Mouse (Mus musculus): Measurements from ENCODE around the gene Fnip2. TPM values are rescaled to one million over a fixed set of nuclear protein-coding genes. Genes with fewer than 3 reads are reported as not detected.

Fnip2 gene
- total RNA-seq, 2 experiments from 2014 or later = 3.9 to 4.4 TPM

GRCm38 (mm10) chr3:79528451-79528850 is 39.1 kb downstream of the Fnip2 start:
- no peak for DNase-seq

- no peak for DNase-seq
Observed at GRCm38 (mm10) chr3:79527921-79528320, 39.7 kb downstream of the Fnip2 start.

DNA sequence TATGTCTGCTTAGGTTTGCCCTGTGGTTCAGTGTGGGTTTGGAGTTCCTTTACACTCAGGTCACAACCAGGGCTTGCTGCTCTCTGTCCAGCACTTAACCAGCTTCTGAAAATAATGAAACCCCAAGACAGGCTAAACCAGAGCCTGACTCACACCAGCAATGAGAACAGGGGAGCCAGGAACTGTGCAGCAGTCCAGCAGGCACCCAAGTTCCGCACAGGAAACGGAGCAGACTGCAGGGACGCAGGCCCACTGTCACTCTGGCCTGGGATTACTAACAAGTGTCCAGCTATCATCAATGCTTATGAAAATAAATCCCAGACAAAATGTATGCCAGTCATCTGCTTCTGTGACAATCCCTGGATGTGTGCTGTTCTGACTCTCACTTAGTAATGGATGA is 40.1 kb downstream of the Fnip2 start:
- DNase-seq = no peak

DNA sequence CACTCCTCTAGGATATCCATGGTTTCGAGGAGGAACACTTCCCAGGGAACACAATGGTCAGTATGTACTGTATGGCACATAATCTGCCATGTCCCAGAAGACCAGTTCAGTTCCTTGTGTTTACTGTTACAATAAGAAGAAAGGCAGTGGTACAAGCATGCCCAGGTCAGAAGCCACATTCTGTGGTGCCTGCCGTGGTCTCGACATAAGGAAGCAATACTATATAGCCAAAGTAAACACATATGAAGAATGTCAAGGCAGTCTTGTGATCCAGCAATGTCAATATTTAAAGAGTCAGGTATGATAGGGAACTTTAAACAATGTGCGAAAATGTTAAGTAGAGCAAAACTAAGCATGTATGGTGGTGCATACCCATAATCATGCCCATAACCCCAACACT is 44.2 kb downstream of the Fnip2 start:
- no peak for DNase-seq

GRCm38 (mm10) chr3:79519862-79520261 is 47.7 kb downstream of the Fnip2 start:
- no peak for DNase-seq

- DNase-seq = peak; percentile 64
Observed at GRCm38 (mm10) chr3:79518761-79519527, 48.7 kb downstream of the Fnip2 start.

- no peak for DNase-seq
Observed at GRCm38 (mm10) chr3:79517884-79518591, 49.6 kb downstream of the Fnip2 start.

GRCm38 (mm10) chr3:79516958-79517357 is 50.6 kb downstream of the Fnip2 start:
- DNase-seq = no peak

DNA sequence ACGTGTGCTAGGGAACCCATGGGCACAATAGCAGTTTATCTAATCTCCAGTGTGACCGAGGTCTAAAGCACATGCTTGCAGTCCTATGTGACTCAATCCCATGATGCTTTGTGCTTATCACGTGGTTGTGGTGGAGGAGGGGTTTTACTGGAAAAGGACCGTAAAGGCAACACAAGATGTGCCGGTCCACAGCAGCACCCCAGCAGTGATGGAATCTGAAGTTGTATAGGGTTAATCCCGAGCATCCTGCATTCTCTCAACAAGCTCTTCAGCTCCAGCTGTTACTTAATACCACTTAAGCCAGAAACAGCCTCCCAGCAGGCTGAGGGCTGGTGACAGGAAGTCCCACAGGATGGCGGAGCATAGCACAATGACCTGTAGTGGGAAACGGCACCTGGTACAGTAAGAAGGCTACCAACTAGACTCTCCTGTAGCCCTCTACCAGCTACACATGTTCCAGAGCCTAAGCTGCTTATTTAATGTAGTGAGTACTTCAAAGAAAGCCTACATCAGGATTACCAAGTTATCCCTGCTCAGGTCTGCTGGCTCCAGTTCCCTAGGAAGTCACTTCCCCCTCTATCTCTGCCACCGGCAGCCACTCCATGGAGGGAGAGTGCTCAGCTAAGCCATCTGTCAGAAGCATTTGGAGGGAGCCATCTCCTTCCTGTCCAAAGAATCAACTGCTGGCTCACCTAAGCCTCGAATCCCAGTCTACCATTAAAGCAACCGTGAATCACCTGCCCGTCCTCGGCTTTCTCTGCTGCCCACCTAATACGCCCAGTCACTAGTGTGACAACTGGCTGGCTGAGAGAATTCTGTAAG is 51.3 kb downstream of the Fnip2 start:
- no peak for DNase-seq

DNA sequence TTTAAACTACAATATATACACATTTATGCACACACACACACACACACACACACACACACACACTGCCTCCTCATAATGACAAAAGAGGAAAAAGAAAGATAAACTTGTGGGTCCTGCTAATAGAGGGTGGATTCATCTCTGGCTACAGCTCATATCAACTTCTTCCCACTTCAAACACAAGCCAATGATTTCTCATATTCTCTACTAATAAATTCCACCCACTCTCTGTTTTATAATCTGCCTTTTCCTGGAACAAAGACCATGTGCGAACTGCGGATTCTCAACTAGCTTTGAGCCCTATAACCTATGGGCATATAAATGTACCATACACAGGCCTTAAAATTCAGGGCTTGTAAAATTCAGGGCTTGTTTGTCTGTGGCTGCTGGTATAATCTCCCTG is 53.3 kb downstream of the Fnip2 start:
- DNase-seq = no peak

GRCm38 (mm10) chr3:79501166-79501728 is 66.3 kb downstream of the Fnip2 start:
- DNase-seq = no peak

GRCm38 (mm10) chr3:79500279-79500678 is 67.3 kb downstream of the Fnip2 start:
- DNase-seq = no peak

DNA sequence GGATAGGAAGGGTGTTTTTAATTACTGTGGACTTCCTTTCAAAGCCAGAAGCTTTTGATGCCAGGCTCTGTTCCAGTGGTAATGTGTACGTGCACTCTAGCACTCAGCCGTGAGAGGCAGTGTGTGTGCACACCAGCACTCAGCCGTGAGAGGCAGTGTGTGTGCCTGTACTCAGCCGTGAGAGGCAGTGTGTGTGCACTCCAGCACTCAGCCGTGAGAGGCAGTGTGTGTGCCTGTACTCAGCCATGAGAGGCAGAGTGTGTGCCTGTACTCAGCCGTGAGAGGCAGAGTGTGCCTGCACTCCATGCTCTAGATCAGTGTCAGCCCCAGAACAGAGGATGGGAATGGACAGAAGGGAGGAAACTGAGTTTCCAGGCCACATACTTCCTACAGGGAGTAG is 70.9 kb downstream of the Fnip2 start:
- no peak for DNase-seq

GRCm38 (mm10) chr3:79495151-79495550 is 72.4 kb downstream of the Fnip2 start:
- no peak for DNase-seq

DNA sequence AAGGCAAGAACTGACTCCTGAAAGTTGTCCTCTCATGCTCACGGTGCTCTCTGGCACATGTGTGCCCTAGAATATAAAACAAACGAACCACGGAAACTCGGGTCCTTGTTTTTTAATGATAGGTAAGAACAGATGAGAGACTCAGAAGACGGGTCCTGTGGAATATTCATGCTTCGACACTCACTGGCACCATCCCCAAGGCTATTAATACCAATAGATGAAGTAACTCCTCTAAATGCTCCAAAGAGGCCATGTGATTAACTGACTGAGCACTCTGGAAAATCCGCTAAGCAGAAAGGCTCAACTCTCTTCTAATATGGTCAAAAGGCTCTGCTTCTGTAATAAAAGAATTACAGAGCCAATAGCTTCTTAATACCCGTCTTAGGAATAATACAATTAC is 73.6 kb downstream of the Fnip2 start:
- DNase-seq = no peak

DNA sequence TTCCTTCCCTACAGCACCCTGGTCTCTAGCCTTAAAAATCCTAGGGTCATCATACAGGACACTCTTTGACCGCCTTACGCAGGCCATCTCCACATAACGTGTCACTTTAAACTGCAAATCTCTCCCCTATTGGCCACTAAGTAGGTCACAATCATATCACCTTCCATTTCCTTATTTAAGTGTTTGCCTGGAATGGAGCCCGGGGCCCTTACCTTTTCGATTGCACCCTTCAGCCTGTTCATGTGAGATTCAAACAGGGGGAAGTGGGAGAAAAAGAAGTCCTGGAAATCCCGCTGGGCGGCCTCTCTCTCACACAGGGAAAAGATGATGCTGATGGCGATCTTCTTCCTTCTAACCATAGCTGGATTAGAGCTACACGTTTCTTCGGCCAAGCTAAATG is 74.5 kb downstream of the Fnip2 start:
- DNase-seq = no peak

DNA sequence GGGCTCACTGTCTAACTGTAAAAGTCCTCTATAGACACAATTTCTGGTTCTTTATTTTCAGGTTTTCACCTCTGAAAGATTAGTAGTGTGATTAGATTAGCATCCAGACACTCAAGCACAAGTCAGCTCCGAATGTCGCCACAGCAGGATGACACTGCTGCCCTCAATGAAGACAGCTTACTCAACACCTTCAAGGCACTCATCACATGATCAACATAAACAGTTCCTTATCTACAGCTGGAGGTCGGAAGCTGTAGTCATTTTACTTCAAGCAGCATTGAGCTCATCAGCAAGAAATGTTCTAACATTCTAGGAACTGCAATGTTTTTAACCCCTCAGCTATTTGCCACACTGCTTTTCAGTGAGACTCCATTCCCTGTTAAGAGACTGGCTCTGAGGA is 76.0 kb downstream of the Fnip2 start:
- DNase-seq = no peak

GRCm38 (mm10) chr3:79490102-79490501 is 77.5 kb downstream of the Fnip2 start:
- DNase-seq = no peak

- DNase-seq = no peak
Observed at GRCm38 (mm10) chr3:79488025-79488424, 79.6 kb downstream of the Fnip2 start.

DNA sequence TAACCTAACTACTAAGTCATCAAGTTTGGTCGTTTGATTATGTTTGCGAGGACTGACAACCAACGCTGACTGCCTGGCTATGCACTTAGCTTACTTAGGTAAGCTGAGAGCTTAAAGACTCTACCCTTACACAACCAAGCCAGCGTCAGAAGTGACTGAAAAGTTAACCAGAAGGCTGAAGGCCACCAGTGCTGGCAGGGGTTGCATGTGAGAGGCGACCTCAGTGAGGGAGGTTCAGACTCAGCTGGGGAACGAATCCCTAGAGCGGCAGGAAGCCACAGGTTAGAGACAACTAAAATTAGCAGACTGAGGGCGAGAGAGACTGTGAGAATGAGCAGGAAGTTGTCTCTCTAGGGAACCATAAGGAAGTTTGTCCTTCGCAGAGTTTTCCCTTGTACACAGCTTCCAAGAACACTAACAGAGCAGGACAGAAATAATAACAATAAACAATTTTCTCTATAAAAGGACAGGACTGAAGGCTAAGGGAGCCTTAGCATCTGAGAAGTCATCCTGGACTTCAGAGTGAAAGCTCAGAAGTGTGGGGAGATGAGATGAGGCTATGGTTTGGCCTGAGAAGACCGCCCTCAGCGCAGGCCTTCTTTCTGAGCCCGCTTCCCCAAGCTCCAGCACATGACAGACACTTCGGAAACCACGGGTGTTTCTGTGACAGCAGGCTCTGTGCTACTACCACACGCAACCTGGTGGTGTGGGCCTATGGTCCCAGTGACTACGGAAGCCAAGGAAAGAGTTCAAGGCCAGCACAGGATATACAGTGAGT is 83.1 kb downstream of the Fnip2 start:
- no peak for DNase-seq

DNA sequence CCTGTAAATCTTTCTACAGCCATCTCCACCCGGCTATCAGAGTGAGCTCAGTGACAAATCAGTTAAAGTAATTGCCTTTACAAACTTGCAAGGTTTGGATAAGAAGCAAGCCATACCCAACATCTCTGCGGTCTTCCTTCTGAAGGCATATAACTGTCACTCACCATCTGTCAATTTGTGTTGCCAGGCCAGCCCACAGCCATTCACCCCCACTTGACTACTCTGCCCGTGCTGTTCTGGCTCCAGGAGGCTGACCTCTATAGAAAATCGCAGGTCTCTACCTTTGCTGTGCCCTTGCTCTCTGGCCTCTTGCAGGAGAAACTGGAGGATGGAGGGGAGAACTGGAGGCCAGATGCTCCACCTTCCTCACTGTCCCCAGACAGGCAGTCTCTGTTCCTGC is 88.7 kb downstream of the Fnip2 start:
- DNase-seq = no peak

DNA sequence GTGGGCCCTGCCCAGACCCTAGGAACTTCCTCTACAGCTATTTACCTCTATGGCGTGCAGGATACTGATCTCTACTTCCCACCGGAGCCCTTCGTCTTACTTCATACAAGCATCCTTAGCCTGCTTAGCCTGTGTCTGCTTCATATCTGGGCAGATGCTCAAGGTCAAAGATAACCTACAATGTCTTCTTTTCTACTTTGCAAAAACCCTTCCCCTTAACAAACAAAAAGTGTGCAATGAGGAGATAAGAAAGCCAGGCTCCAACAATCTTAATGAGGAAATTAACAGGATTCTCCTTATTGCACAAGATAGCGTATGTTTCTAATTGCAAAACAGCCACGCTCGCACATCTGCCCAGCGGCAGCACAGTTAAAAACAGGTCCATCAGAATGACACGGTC is 89.2 kb downstream of the Fnip2 start:
- DNase-seq = no peak
